Mouse (Mus musculus) kidney, adult 11 months (tissue): ENCODE data around the gene Nostrin.

ENCODE experiments used
- DNase-seq: peaks from one replicate; pipeline ENCODE4 v3.0.0; 2022

The Nostrin gene

GRCm38 (mm10) chr2:69205185-69205584 lies 69.6 kb downstream of the Nostrin start:
- DNase-seq: peak; percentile 49

GRCm38 (mm10) chr2:69205791-69206351 lies 70.3 kb downstream of the Nostrin start, which contains the start of gene Spc25:
Spc25 (minus strand) TSS chr2:69206194.
- DNase-seq: peak; percentile 95

- no peak for DNase-seq
Observed at GRCm38 (mm10) chr2:69206523-69206922, 70.9 kb downstream of the Nostrin start.

- DNase-seq: no peak
Observed at GRCm38 (mm10) chr2:69209684-69210083, 74.1 kb downstream of the Nostrin start.

GRCm38 (mm10) chr2:69210773-69211172 lies 75.2 kb downstream of the Nostrin start, which contains the start of gene G6pc2:
G6pc2 (plus strand) TSS chr2:69211073.
- no peak for DNase-seq

GRCm38 (mm10) chr2:69212652-69213051 lies 77.1 kb downstream of the Nostrin start:
- no peak for DNase-seq

- DNase-seq: no peak
Observed at GRCm38 (mm10) chr2:69215242-69215641, 79.6 kb downstream of the Nostrin start.

GRCm38 (mm10) chr2:69221868-69222416 lies 86.3 kb downstream of the Nostrin start:
- no peak for DNase-seq

- no peak for DNase-seq
Observed at GRCm38 (mm10) chr2:69222815-69223214, 87.2 kb downstream of the Nostrin start.

GRCm38 (mm10) chr2:69224724-69225123 lies 89.1 kb downstream of the Nostrin start:
- DNase-seq: no peak

GRCm38 (mm10) chr2:69226876-69227275 lies 91.3 kb downstream of the Nostrin start:
- no peak for DNase-seq

- no peak for DNase-seq
Observed at GRCm38 (mm10) chr2:69228635-69229034, 93.0 kb downstream of the Nostrin start.

GRCm38 (mm10) chr2:69230137-69230536 lies 94.5 kb downstream of the Nostrin start:
- no peak for DNase-seq

GRCm38 (mm10) chr2:69232101-69232500 lies 96.5 kb downstream of the Nostrin start:
- no peak for DNase-seq

GRCm38 (mm10) chr2:69234976-69235678 lies 99.5 kb downstream of the Nostrin start:
- DNase-seq: no peak
